Comparison of ENCODE assay signal across 10 mouse cellular contexts in genomic region chr15:102735031-102735430, GRCm38 (mm10). TPM values are rescaled to one million over a fixed set of nuclear protein-coding genes. Genes with fewer than 3 reads are reported as not detected.
A peak's percentile ranks its signal among the peaks of the same experiment; 100 is the strongest.
DNase-seq lines count a peak whose midpoint lies in the region; ATAC-seq and TF ChIP-seq lines count a peak whose summit lies in the region.
"Had no signal": no experiment of that assay in that cellular context is flagged by ENCODE, and none has a peak within 500 bp of the region (broad histone marks: within the 10 kb centered on the region; RNA-seq: fewer than 3 reads in every experiment).

No protein-coding gene starts in this region.

- no peak overlapping the region for H3K27ac ChIP-seq in lung, embryonic 14.5 days (ENCODE audit: low read depth)
- no peak overlapping the region for H3K27ac ChIP-seq in embryonic facial prominence, embryonic 14.5 days (replicated peaks; ENCODE audit: low read depth, low read length)
- H3K27ac ChIP-seq: liver, embryonic 15.5 days had no signal

- H3K36me3 ChIP-seq in lung, embryonic 14.5 days (ENCODE audit: insufficient read depth): no peaks in the 10 kb centered on the region
- H3K36me3 ChIP-seq in embryonic facial prominence, embryonic 14.5 days (ENCODE audit: control insufficient read depth, insufficient read depth, low read length): no peaks in the 10 kb centered on the region
- H3K36me3 ChIP-seq: liver, embryonic 15.5 days had no signal

- no peaks in the 10 kb centered on the region for H3K9me3 ChIP-seq in lung, embryonic 14.5 days (ENCODE audit: low read depth, low read length)
- H3K9me3 ChIP-seq in embryonic facial prominence, embryonic 14.5 days (ENCODE audit: control insufficient read depth, low read length): no peaks in the 10 kb centered on the region
- H3K9me3 ChIP-seq: liver, embryonic 15.5 days had no signal

- WGBS in lung, embryonic 14.5 days: 47% methylated on average over 14 of the region's 14 CpGs
- WGBS in lung, adult 2 months: 52% methylated on average over 14 of the region's 14 CpGs
- 34% methylated on average over 14 of the region's 14 CpGs for WGBS in embryonic facial prominence, embryonic 14.5 days

- no peak overlapping the region for H3K4me2 ChIP-seq in lung, embryonic 14.5 days
- no peak overlapping the region for H3K4me2 ChIP-seq in embryonic facial prominence, embryonic 14.5 days (ENCODE audit: low read depth, low read length)
- H3K4me2 ChIP-seq: liver, embryonic 15.5 days had no signal

- peaks cover 31% of the 10 kb centered on the region for H3K27me3 ChIP-seq in lung, embryonic 14.5 days (ENCODE audit: insufficient read depth, low read length)
- H3K27me3 ChIP-seq in embryonic facial prominence, embryonic 14.5 days (replicated peaks; ENCODE audit: control insufficient read depth, insufficient read depth, low read length): peaks cover 25% of the 10 kb centered on the region

- intact Hi-C loops in left cerebral cortex, postnatal 14 days (cut with DNase I): no loop called here

- peak; percentile 17; the same call in 1 of the 2 replicates for TF ChIP-seq CTCF in lung, embryonic 14.5 days (IDR thresholded peaks at IDR 0.05; ENCODE audit: low read depth)
- no peak for TF ChIP-seq CTCF in lung, adult 2 months (IDR thresholded peaks at IDR 0.05; ENCODE audit: insufficient read depth, low read length)

- H3K9ac ChIP-seq in lung, embryonic 14.5 days: no peak overlapping the region
- H3K9ac ChIP-seq in embryonic facial prominence, embryonic 14.5 days (ENCODE audit: low read depth, low read length): no peak overlapping the region
- H3K9ac ChIP-seq: liver, embryonic 15.5 days had no signal

- no peak for ATAC-seq in lung, embryonic 14.5 days (ENCODE audit: insufficient read depth)
- ATAC-seq in embryonic facial prominence, embryonic 14.5 days (ENCODE audit: low read depth): peak; percentile 51
- ATAC-seq in megakaryocyte-erythroid progenitor cell, adult 5-6 weeks (replicated peaks; ENCODE audit: low FRiP score, low TSS enrichment, poor library complexity, severe bottlenecking): 0 out of 2 replicates have a peak, but pooled peaks have one; percentile 34
- no peak for ATAC-seq in CD4-positive, CD25-positive, alpha-beta regulatory T cell, adult 4 months

- no peak for TF ChIP-seq POLR2A in lung, adult 2 months (IDR thresholded peaks at IDR 0.05; ENCODE audit: borderline replicate concordance, extremely low read depth, low read depth, low read length)

- H3K4me3 ChIP-seq in lung, embryonic 14.5 days (ENCODE audit: low read depth, low read length): no peak overlapping the region
- H3K4me3 ChIP-seq in lung, adult 2 months (replicated peaks; ENCODE audit: extremely low read depth, low read depth, low read length): no peak overlapping the region
- no peak overlapping the region for H3K4me3 ChIP-seq in embryonic facial prominence, embryonic 14.5 days (ENCODE audit: low read depth, low read length)
- H3K4me3 ChIP-seq: liver, embryonic 15.5 days had no signal

- DNase-seq in lung, embryonic 14.5 days: peak; percentile 11
- no peak for DNase-seq in lung, adult 2 months
- peak; percentile 58 for DNase-seq in brain, adult 2 months (ENCODE audit: low read depth, low spot score)
- DNase-seq in embryonic facial prominence, embryonic 14.5 days (ENCODE audit: low spot score): peak; percentile 66
- no peak for DNase-seq in lung, postnatal 25 days (ENCODE audit: low spot score)
- no peak for DNase-seq in left cerebral cortex, postnatal 14 days (ENCODE audit: low spot score in 2 of 2)
- DNase-seq: heart, postnatal 10 days had no signal

- H3K4me1 ChIP-seq in lung, embryonic 14.5 days (ENCODE audit: insufficient read depth): no peaks in the 10 kb centered on the region
- H3K4me1 ChIP-seq in lung, adult 2 months (ENCODE audit: control insufficient read depth, insufficient read depth, low read length): no peaks in the 10 kb centered on the region
- peaks cover 3% of the 10 kb centered on the region; the same call in 1 of the 2 replicates for H3K4me1 ChIP-seq in embryonic facial prominence, embryonic 14.5 days (ENCODE audit: control insufficient read depth, insufficient read depth, low read length)
- H3K4me1 ChIP-seq: liver, embryonic 15.5 days had no signal

RNA-seq across cellular contexts. Expression of gene Calcoco1, which starts 13.1 kb away (rescaled TPM):
- polyA plus RNA-seq in lung, embryonic 14.5 days (2014; fragmentation: Nextera tagmentation; extraction: Ambion mirVana): 35.5 and 36.4 TPM in 2 replicates
- polyA plus RNA-seq in lung, adult 2 months (2012; rRNA removed): 76.5 and 105 TPM in 2 replicates
- polyA plus RNA-seq in embryonic facial prominence, embryonic 14.5 days (2014; fragmentation: Nextera tagmentation; extraction: Ambion mirVana): 51.1 and 51.9 TPM in 2 replicates
- 11.3 and 14.1 TPM in 2 replicates for total RNA-seq in megakaryocyte-erythroid progenitor cell, adult 5-6 weeks (2014; fragmentation: Nextera tagmentation)
- 12.6 and 20.3 TPM in 2 replicates for total RNA-seq in megakaryocyte-erythroid progenitor cell, adult 5-6 weeks (2017)
- polyA plus RNA-seq in CD4-positive, CD25-positive, alpha-beta regulatory T cell, adult 4 months (2017; shearing (Covaris generic)): 10 to 100 TPM; 37.8 to 60.1 TPM
- total RNA-seq in left cerebral cortex, postnatal 14 days (2021): 10 to 100 TPM; 56.9 to 58.4 TPM

Comparison
In these comparisons a context has a peak if more than half of its experiments do, and no peak if none do; other contexts are left out.
1. DNase-seq: peak in lung, embryonic 14.5 days (single experiment), brain, adult 2 months (single experiment) and embryonic facial prominence, embryonic 14.5 days (single experiment); none in lung, adult 2 months (single experiment), lung, postnatal 25 days (single experiment) and left cerebral cortex, postnatal 14 days (0 of 2).
2. ATAC-seq: peak in embryonic facial prominence, embryonic 14.5 days (single experiment) and megakaryocyte-erythroid progenitor cell, adult 5-6 weeks (single experiment); none in lung, embryonic 14.5 days (single experiment) and CD4-positive, CD25-positive, alpha-beta regulatory T cell, adult 4 months (single experiment).